Mouse (Mus musculus) lung, postnatal 0 days (tissue): ENCODE results near the gene Irf2bp2.

Source experiments
- CTCF ChIP-seq: IDR thresholded peaks from 2 replicates; pipeline ENCODE4 v1.5.1; 2016; ENCODE audit warnings: antibody characterized with exemption, mild to moderate bottlenecking
- EP300 ChIP-seq: IDR thresholded peaks from 2 replicates; pipeline ENCODE4 v1.6.1; 2016; ENCODE audit warnings: antibody characterized with exemption, mild to moderate bottlenecking, control low read depth

DNA sequence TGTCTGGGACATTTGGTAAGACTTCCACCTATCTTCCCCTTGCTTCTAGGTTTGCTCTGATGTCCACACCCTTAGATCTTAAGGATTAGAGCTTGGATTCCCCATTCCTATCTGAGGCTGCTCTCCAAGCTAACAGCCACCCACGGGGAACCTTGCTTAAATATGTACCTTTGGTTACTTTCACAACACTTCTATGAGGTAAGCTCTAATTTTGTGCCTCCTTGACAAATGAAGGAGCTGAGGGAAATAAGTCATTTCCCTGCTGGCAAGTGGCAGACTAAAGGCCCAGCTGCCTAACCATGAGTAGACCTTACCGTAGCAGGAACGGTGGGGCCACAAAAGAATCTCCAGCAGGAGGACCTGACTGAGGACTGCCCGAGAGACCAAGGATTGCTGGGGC is 39.0 kb downstream of the Irf2bp2 start:
- TF ChIP-seq CTCF (no peak), EP300 (0 out of 2 replicates have a peak, but pooled peaks have one; percentile 33)
